Mouse (Mus musculus) embryonic facial prominence, embryonic 15.5 days (tissue): ENCODE results near the gene Twist2. TPM values are rescaled to one million over a fixed set of nuclear protein-coding genes. Genes with fewer than 3 reads are reported as not detected.
A peak's percentile ranks its signal among the peaks of the same experiment; 100 is the strongest.

ENCODE experiments used
- ATAC-seq: fragments of 200-750 bp; cut with Nextera tagmentation; 2 replicates; pipeline ENCODE4 v1.8.0; 2017; ENCODE audit warnings: low read depth, moderate TSS enrichment; ENCODE audit not compliant: insufficient number of reproducible peaks, low FRiP score, low TSS enrichment
- H3K27ac ChIP-seq: fragments of 300-500 bp; sonication (generic); replicated peaks from 2 replicates; pipeline ENCODE4 v1.5.1; 2015; ENCODE audit warnings: mild to moderate bottlenecking, inconsistent platforms
- H3K27me3 ChIP-seq: fragments of 300-500 bp; sonication (generic); 2 replicates; pipeline ENCODE4 v1.6.1; 2015; ENCODE audit warnings: inconsistent platforms
- H3K36me3 ChIP-seq: fragments of 300-500 bp; sonication (generic); 2 replicates; pipeline ENCODE4 v1.6.1; 2015; ENCODE audit warnings: mild to moderate bottlenecking, inconsistent platforms
- H3K4me1 ChIP-seq: fragments of 300-500 bp; sonication (generic); 2 replicates; pipeline ENCODE4 v1.6.1; 2015; ENCODE audit warnings: inconsistent platforms
- H3K4me2 ChIP-seq: fragments of 300-500 bp; sonication (generic); replicated peaks from 2 replicates; pipeline ENCODE4 v1.6.1; 2015; ENCODE audit warnings: mild to moderate bottlenecking, inconsistent platforms
- H3K4me3 ChIP-seq: fragments of 300-500 bp; sonication (generic); replicated peaks from 2 replicates; pipeline ENCODE4 v1.5.1; 2015; ENCODE audit warnings: mild to moderate bottlenecking, inconsistent platforms
- H3K9ac ChIP-seq: fragments of 300-500 bp; sonication (generic); 2 replicates; pipeline ENCODE4 v1.6.1; 2015; ENCODE audit warnings: inconsistent platforms
- H3K9me3 ChIP-seq: fragments of 300-500 bp; sonication (generic); replicated peaks from 2 replicates; pipeline ENCODE4 v1.6.1; 2016; ENCODE audit warnings: inconsistent platforms
- WGBS: fragments of 180-500 bp; shearing (Covaris S2); methylation state at CpG from one replicate; pipeline ENCODE4 v1.1.7; 2015; 5-methylcytosine and 5-hydroxymethylcytosine counted together
- polyA plus RNA-seq: library from polyadenylated mRNA; unstranded; fragments of >200 nt; fragmentation: Nextera tagmentation; extraction: Ambion mirVana; gene quantifications from 2 replicates; pipeline ENCODE4 v1.2.1, GENCODE M21; 2015

The Twist2 gene
- polyA plus RNA-seq, 1 experiment from 2014 or later, result 71.8 TPM

DNA sequence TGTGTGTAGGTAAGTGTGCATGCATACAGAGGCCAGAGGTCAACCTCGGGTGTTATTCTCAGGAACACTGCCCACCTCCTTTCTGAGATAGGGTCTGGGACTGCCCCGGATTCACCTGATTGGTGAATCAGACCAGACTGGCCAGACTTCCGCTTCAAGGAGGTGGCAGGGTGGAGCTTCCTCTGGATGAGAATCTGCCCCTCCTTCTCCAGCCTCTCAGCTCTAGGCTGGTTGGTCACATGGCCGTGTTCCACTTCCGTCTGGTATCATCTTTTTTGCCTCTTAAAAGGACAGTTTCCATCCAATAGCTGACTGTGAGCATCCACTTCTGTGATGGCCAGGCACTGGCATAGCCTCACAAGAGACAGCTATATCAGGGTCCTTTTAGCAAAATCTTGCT, 24.3 kb upstream of the Twist2 start:
- Histone ChIP-seq H3K36me3 (no peaks in the 10 kb centered on the region), H3K27ac (no peak overlapping the region), H3K4me2 (no peak overlapping the region), H3K27me3 (no peaks in the 10 kb centered on the region), H3K4me1 (0 out of 2 replicates have a peak, but pooled peaks cover 8% of the 10 kb centered on the region), H3K9me3 (no peaks in the 10 kb centered on the region), H3K9ac (no peak overlapping the region), H3K4me3 (no peak overlapping the region)
- ATAC-seq, result no peak
- 78% methylated on average over 5 of the region's 5 CpGs for WGBS

DNA sequence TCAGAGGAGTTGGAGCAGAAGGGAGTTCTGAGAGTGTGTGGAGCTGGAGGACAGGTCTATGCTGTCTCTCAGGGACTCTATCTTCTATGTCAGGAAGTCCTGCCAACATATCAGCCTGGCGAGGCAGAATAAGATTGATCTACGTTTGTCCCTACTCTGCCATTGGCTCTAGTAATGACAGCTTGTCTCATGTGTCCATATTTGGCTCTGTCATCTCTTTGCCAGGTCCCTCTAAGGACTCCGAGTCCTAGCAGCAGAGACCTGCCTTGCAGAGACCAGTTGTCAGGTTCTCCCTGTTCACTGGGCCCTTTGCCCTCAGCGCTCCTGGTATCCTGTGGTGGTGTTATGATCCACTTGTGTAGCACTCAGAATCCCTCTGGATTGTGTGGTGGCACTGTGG, 21.4 kb upstream of the Twist2 start:
- Histone ChIP-seq H3K9me3 (no peaks in the 10 kb centered on the region), H3K27ac (no peak overlapping the region), H3K4me1 (0 out of 2 replicates have a peak, but pooled peaks cover 8% of the 10 kb centered on the region), H3K36me3 (no peaks in the 10 kb centered on the region), H3K27me3 (no peaks in the 10 kb centered on the region), H3K9ac (no peak overlapping the region), H3K4me3 (no peak overlapping the region), H3K4me2 (no peak overlapping the region)
- ATAC-seq, result no peak
- 90% methylated on average over 4 of the region's 4 CpGs for WGBS

DNA sequence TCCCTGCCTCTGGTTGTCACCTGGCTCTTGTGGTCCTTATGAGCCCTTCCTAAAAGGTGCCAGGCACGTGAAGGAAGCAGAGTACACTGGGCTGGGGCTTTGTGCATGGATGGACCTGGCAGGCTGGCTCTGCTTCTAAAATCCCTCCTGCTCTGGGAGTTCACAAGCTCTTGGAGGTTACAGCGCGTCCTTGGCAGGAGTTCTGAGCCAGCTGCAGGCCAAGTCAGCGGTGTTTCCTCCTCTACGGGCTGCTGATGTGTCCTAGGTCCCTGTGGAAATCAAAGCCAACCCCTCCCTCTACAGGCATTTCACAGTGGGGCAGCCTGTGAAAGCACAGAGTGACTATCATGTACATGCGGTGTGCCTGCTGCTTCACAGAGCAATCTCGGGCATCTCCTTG, 20.1 kb upstream of the Twist2 start:
- no peak for ATAC-seq
- Histone ChIP-seq H3K9ac (no peak overlapping the region), H3K4me2 (no peak overlapping the region), H3K4me3 (no peak overlapping the region), H3K27ac (no peak overlapping the region), H3K36me3 (no peaks in the 10 kb centered on the region), H3K9me3 (no peaks in the 10 kb centered on the region), H3K27me3 (no peaks in the 10 kb centered on the region), H3K4me1 (0 out of 2 replicates have a peak, but pooled peaks cover 8% of the 10 kb centered on the region)
- 64% methylated on average over 7 of the region's 7 CpGs for WGBS

GRCm38 (mm10) chr1:91784162-91784561, 17.1 kb upstream of the Twist2 start:
- WGBS, result 68% methylated on average over 3 of the region's 3 CpGs
- no peak overlapping the region for H3K4me3 ChIP-seq
- ATAC-seq, result no peak
- no peak overlapping the region for H3K4me2 ChIP-seq
- no peaks in the 10 kb centered on the region for H3K36me3 ChIP-seq
- H3K4me1 ChIP-seq, result 0 out of 2 replicates have a peak, but pooled peaks cover 16% of the 10 kb centered on the region
- H3K9me3 ChIP-seq, result no peaks in the 10 kb centered on the region
- no peak overlapping the region for H3K27ac ChIP-seq
- H3K9ac ChIP-seq, result no peak overlapping the region
- H3K27me3 ChIP-seq, result no peaks in the 10 kb centered on the region

DNA sequence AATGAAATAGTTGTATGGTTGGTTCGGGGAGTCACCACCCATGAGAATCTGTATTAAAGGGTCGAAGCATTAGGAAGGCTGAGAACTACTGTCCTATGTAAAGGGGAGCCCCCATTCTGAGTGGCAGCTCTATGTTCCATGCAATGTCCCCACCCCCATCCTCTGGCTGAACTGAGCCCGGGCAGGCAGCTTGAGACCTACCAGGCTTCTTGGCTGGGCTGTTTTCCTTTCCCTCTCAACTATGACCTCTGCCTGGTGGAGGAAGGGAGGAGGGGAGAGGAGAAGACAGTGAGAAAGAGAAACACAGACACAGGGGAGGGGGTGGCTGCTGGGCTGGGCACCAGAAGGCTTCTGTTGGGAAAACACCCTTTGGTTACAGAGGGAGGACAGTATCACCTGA, 1.9 kb upstream of the Twist2 start:
- 48% methylated on average over 3 of the region's 3 CpGs for WGBS

GRCm38 (mm10) chr1:91800348-91800747, 913 bp upstream of the Twist2 start:
- Histone ChIP-seq H3K36me3 (no peaks in the 10 kb centered on the region), H3K27me3 (peaks cover 40% of the 10 kb centered on the region), H3K9ac (peak overlapping the region; percentile 37), H3K4me3 (peak overlapping the region; percentile 66), H3K4me2 (peak overlapping the region; percentile 82), H3K9me3 (no peaks in the 10 kb centered on the region), H3K4me1 (peaks cover 23% of the 10 kb centered on the region), H3K27ac (peak overlapping the region; percentile 80)
- 25% methylated on average over 13 of the region's 13 CpGs for WGBS
- no peak for ATAC-seq

More for the DNA sequence above, 1.9 kb upstream of the Twist2 start:
- no peak for ATAC-seq
- Histone ChIP-seq H3K36me3 (no peaks in the 10 kb centered on the region), H3K4me1 (peaks cover 23% of the 10 kb centered on the region), H3K9ac (no peak overlapping the region), H3K9me3 (no peaks in the 10 kb centered on the region), H3K27ac (no peak overlapping the region), H3K4me2 (peak overlapping the region; percentile 82; the same call in 1 of the 2 replicates), H3K4me3 (peak overlapping the region; percentile 66), H3K27me3 (peaks cover 39% of the 10 kb centered on the region)

DNA sequence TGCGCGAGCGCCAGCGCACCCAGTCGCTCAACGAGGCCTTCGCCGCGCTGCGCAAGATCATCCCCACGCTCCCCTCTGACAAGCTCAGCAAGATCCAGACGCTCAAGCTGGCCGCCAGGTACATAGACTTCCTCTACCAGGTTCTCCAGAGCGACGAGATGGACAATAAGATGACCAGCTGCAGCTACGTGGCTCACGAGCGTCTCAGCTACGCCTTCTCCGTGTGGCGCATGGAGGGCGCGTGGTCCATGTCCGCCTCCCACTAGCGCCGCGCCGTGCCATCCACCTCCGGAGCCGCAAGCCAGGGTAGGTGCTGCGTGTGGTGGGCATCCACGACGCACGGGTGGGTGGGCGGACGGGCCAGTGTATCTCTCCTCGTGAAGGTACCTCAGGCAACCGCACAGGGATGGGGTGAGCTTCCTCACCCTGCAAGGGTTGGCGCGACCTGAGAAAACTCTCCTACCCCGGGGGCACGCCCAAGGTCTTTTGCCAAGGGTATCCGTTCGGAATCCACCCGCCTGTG, 644 bp downstream of the Twist2 start:
- Histone ChIP-seq H3K9me3 (no peaks in the 10 kb centered on the region), H3K27ac (peak overlapping the region; percentile 93), H3K36me3 (no peaks in the 10 kb centered on the region), H3K4me3 (peak overlapping the region; percentile 66), H3K4me2 (peak overlapping the region; percentile 82), H3K27me3 (peaks cover 43% of the 10 kb centered on the region), H3K9ac (peak overlapping the region; percentile 60), H3K4me1 (peaks cover 23% of the 10 kb centered on the region)
- WGBS, result 2% methylated on average over 45 of the region's 45 CpGs
- ATAC-seq, result peak; percentile 11

GRCm38 (mm10) chr1:91802406-91803121, 1.3 kb downstream of the Twist2 start:
- H3K4me2 ChIP-seq, result peak overlapping the region; percentile 82
- peaks cover 43% of the 10 kb centered on the region for H3K27me3 ChIP-seq
- no peaks in the 10 kb centered on the region for H3K9me3 ChIP-seq
- H3K4me1 ChIP-seq, result peaks cover 23% of the 10 kb centered on the region
- peak overlapping the region; percentile 60 for H3K9ac ChIP-seq
- no peaks in the 10 kb centered on the region for H3K36me3 ChIP-seq
- 5% methylated on average over 30 of the region's 30 CpGs for WGBS
- H3K4me3 ChIP-seq, result peak overlapping the region; percentile 66
- H3K27ac ChIP-seq, result peak overlapping the region; percentile 93
- no peak for ATAC-seq

GRCm38 (mm10) chr1:91803416-91803815, 2.2 kb downstream of the Twist2 start:
- H3K36me3 ChIP-seq, result no peaks in the 10 kb centered on the region
- no peak overlapping the region for H3K27ac ChIP-seq
- no peak overlapping the region for H3K4me2 ChIP-seq
- ATAC-seq, result no peak
- H3K9me3 ChIP-seq, result no peaks in the 10 kb centered on the region
- H3K4me1 ChIP-seq, result peaks cover 23% of the 10 kb centered on the region
- H3K9ac ChIP-seq, result 0 out of 2 replicates have a peak overlapping the region, but pooled peaks have one; percentile 9
- peaks cover 43% of the 10 kb centered on the region for H3K27me3 ChIP-seq
- H3K4me3 ChIP-seq, result peak overlapping the region; percentile 66
- 42% methylated on average over 6 of the region's 6 CpGs for WGBS

DNA sequence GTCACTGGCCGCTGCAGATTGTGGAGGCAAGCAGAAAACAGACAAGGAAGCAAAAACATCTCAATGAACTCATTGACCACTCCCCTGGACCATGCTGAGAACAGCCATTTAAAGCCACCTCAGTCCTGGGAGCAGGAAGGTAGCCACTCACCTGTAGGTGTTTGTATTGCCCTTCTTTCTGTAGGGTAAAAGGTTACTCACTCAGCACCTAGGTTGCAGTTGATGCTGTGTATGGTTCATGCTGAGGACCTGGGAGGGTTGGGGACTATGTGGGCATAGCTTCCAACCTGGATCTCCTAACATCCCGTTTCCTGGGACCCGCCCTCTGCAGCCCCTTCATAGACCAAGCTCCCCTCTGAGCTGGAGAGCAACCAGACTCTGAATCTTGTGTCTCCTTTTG, 14.8 kb downstream of the Twist2 start:
- 65% methylated on average over 3 of the region's 3 CpGs for WGBS
- Histone ChIP-seq H3K9ac (no peak overlapping the region), H3K4me1 (peaks cover 36% of the 10 kb centered on the region), H3K9me3 (no peaks in the 10 kb centered on the region), H3K4me2 (no peak overlapping the region), H3K27me3 (no peaks in the 10 kb centered on the region), H3K4me3 (no peak overlapping the region), H3K36me3 (no peaks in the 10 kb centered on the region), H3K27ac (no peak overlapping the region)
- ATAC-seq, result no peak

GRCm38 (mm10) chr1:91816571-91816970, 15.3 kb downstream of the Twist2 start:
- Histone ChIP-seq H3K4me2 (0 out of 2 replicates have a peak overlapping the region, but pooled peaks have one; percentile 2), H3K27me3 (no peaks in the 10 kb centered on the region), H3K27ac (no peak overlapping the region), H3K4me1 (peaks cover 35% of the 10 kb centered on the region), H3K4me3 (no peak overlapping the region), H3K36me3 (no peaks in the 10 kb centered on the region), H3K9me3 (no peaks in the 10 kb centered on the region), H3K9ac (no peak overlapping the region)
- ATAC-seq, result no peak
- 33% methylated on average over 6 of the region's 6 CpGs for WGBS
